Mouse (Mus musculus): ENCODE measurements at regions not wholly inside any gene's neighbourhood (a gene's known extent, or its start where the extent isn't known, plus 50 kb on each side); places are given as distances from the start of the nearest gene placed in this dataset.

DNA sequence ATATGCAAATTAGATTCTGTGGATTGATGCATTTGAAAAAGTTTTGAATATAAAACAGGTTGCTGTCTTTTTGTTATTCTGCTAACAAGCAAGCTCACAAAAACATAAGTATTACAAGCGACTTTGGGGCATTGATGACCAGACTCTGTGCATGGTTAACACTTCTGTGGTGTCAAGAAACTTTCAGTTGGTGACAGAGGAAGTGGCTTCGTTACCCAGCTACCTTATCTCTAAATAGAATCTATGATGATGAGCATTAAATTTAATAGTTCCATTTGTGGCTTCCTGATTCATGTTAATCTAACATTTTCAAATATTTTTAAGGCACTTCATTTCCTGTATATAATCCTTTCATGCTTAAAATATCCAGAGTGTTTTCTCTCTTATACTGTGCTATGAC is 100.8 kb downstream of the Tm2d1 start:
- ATAC-seq (ENCODE audit: low TSS enrichment): no peak

DNA sequence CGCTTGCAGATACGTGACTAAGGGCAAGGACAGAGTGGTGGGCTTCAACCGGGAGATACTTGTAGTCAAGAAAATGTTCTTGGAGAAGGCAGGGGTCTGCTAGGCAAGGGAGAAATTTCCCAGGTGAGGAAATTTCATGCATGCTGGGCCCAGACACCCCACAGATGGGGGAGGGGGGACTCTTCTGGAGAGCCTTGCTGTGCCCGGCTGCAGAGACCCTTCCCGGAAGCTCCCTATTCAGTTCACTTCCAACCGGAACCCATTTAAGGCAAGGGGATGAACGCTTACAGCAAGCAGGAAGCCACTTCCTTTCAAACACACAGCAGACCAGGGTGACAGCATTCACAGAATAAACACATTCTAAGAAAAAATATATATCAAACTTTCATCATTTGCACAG is 124.8 kb downstream of the Tm2d1 start:
- ATAC-seq (ENCODE audit: low TSS enrichment): no peak

DNA sequence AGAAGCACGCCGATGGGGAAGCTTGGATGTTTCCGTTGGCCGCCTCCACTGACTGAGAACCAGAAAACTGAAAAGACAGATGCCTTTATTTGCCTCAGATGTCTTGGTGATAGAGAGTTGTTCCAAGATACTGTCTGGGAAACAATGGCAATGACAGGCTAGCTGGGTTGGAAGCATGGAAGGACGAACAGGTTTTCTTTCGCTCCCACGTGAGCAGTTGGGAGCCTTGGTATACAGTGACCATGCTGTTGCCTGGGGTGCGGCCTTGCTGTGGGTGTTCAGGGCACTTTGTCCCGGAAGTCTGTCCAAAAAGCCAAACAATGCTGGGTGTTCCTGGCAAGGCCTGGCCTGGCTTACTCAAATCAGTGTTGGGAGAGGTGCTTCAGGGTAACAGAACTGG is 125.4 kb downstream of the Tm2d1 start:
- peak; percentile 20; the same call in 1 of the 2 replicates for ATAC-seq (ENCODE audit: low TSS enrichment)

DNA sequence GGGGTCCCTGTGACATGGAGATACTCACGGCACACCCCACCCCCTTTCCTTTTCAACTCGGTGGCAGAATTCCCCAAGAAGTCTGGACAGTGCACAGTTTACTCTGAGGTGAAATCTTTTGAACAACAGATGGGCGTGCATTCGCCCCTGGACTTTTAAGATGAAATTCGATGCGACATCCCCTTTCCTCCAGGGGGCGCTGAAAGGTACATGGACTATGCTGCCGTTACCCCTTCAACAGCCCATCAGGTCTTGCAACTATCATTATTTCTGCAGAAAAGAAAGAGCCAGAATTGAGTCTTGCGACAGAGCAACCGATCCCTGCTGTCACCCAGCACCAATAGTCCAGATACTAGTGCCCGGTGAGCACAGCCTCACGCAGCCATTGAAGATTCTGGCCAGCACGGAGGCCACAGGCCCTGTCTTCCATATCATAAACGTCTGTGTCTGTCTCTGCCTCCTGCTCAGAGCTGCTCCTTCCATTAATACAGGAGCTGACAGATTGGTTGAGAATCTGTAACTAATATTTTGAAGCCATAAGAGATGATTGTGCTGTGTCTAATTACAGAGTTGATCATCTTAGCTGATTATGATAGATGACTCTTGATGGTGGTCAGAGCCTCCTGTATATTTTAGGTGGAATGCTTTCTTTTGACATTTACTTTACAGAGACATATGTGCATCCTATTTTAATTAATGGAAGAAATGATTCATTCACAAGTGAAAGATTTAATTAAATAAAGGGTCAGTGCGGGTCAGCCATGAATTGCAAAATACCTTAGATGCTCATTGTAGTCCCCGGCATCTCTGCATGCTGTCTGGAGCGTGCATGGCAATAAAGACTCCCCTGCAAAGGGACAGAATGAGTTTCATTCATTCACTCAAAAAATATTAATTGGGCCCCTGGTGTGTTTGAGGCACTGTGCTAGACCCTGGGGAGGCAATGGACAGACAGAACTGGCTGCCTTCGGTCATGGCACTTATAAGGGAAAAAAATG is 128.0 kb downstream of the Tm2d1 start:
- ATAC-seq (ENCODE audit: low TSS enrichment): no peak; the same call in 1 of the 2 replicates

DNA sequence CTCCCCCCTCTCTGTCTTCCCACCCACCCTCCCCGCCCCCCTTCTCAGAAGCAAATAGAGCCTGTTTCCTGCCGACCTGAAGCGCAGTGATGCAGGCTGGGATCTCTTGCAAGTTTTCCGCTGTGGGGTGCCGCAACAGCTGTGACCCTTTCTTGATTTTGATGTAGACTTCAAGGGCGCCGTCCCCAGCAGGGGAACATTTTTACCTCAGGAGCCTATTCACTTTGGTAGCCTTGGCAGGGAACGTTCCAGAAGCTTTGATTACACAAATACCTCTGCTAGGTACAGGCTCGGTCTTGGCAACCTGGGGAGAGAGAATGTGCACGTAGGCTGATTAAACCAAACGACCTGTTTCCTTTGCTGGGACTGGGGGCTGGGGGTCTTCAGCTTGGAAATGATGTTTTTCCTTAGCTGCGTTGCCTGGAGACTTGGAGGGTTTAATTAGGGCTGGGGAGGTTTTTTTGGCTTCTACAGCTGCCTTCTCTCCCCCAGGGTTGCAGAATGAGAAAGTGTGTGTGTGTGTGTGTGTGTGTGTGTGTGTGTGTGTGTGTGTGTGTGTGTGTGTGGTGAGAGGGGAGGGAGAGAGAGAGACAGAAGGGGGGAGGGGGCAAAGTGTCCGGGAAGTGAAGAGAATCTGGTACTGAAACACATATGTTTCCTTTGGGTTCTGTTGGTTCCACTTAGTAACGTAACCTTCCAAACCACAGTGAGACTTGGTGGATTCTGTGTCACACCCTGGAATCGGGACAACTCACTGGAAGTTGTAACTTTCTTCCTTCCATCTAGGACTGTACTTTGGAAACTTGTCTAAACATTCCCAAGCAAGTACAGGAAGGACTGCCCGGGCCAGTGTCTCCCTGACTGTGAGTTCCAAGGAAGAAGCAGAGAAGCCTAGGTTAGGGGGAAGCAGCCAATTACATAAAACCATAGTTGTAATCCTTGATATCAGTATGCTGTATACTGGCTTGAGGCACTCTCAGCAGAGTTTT is 138.9 kb downstream of the Tm2d1 start:
- ATAC-seq (ENCODE audit: low TSS enrichment): peak; percentile 47; the same call in 1 of the 2 replicates

DNA sequence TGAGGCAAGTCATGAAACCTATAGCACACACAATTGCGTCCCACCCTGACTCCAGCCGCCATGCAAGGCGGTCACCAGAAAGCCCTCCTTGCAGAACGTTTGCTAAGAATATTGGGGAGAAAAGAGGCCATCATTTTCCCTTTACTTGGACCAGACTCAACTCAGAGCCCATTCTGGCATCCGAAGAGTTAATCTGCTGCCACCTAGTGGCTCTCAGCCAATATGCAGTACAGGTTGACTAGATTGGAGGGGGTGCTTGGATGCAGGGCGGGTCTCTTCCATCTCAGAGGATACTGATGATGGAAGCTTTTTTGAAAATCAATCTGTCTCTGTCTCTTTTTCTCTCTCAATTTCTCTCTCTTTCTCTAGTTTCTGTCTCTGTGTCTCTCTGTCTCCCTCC is 139.6 kb downstream of the Tm2d1 start:
- ATAC-seq (ENCODE audit: low TSS enrichment): peak; percentile 60

DNA sequence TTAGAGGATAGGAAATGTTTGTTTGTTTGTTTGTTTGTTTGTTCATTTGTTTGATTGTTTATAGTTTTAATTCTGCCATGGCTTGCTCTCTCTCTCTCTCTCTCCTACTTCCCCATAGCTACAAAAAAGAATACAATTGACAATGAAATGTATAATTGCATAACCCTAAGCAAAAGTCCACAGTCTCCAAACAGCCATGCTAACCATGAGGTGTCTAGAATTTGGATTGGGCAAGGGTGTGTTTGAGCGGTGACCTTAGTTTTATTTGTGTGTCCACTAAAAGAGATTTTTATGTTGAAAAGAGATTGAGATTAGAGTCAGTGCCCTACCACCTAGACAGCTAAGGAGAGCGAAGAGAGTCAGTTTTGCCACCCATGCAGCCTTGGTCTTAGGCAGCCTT is 141.2 kb downstream of the Tm2d1 start:
- no peak for ATAC-seq (ENCODE audit: low TSS enrichment)

DNA sequence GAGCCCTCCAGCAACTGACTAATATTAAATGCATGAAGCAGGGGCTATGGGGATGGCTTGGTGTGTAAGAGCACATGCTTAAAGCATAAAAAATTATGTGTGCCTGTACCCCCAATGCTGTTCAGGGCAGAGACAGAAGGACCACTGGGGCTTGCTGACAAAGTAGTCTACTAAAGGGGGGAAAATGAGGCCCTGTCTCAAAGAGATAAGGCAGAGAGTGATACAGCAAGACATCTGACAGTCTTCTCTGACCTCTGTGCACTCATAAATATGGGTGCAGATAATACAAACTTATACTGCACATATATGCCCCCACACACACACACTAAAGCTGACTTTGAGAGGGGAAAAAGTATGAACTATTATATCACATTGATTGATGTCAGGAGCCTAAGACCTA is 142.8 kb downstream of the Tm2d1 start:
- ATAC-seq (ENCODE audit: low TSS enrichment): no peak

DNA sequence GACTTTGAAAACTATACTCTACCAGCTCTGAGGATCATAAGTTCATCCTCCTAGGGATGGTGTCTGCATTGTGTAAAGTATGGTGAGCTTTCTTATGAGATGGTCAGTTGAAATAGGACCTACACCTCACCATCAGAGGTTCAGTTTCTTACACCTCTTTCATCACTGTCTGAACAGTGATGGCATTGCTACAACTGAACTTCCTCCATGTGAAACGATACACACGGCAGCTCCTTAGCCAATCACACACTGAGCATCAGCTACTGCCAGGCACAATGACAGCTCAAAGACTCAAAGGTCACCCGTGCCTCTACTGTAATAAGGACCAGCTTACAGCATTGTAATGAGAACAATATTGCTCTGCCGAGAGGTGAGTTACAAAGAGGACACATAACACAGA is 145.0 kb downstream of the Tm2d1 start:
- no peak for ATAC-seq (ENCODE audit: low TSS enrichment)

DNA sequence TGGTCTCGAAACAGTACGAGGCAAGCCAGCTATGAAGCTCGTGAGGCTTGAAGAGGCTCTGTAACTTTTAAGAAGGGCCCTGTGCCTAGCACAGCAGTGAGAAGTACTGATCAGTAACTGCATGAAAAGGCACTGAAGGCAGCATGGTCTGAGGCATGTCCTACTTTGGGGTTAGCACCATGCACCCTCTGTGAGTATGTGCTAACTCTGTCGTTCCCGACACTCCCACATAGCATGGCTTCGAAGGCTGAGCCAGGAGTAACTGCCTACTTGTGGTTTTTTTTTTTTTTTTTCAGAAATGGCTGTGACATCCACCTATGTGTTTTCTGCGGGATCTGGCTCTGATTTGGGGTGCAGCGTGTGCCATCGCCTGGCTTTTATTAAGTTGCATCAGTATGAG is 145.6 kb downstream of the Tm2d1 start:
- ATAC-seq (ENCODE audit: low TSS enrichment): peak; percentile 95

DNA sequence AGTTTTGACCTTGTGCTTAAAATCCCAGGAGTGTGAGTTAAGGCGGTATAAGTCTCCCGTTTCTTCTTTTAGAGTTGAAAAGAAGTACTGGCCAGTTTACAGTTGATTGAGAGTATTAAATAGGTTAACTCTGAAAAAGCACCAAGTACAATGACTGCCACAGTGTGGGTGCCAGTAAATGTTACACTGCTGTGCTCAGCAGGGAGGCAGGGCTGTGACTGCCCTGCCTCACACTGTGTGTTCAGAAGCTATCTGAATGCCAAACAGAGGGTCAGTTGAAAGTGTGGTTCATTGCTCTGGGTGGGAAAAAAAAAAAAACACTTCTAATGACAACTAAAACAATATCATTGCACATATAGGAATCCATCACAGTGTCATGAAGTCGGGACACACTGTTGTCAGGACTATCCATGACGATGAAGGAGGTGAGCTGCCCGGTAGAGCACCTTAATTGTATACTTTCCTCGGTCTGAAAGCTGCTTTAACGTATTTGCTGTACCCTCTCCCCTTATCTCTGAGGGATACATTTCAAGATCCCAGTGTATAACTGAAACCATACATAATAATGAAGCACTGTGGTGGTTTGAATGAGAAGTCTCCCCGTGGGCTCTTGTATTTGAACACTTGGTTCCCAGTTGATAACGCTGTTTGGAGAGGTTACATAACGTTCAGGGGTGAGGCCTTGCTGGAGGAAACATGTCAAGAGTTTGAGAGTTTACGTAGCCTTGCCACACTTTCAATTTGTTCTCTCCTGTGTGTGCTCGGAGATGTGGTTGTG is 146.9 kb downstream of the Tm2d1 start:
- no peak for ATAC-seq (ENCODE audit: low TSS enrichment)

DNA sequence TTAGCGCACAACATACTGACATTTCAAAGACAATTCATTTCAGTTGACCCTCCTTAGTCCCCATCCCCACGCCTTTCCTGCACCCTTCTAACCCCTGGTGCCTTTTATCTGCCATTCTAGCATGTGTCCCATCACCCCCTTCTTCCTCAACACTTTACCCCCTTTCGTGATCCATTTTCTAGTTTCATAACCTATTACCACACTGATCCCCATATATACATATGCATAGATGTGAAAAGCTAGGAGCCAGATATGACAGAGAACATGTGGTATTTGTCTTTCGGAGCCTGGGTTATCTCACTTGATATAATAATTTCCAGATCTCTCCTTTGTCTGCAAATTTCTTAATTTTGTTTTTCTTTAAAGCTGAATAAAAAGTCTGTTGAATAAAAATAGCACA is 154.9 kb downstream of the Tm2d1 start:
- no peak for ATAC-seq (ENCODE audit: low TSS enrichment)

DNA sequence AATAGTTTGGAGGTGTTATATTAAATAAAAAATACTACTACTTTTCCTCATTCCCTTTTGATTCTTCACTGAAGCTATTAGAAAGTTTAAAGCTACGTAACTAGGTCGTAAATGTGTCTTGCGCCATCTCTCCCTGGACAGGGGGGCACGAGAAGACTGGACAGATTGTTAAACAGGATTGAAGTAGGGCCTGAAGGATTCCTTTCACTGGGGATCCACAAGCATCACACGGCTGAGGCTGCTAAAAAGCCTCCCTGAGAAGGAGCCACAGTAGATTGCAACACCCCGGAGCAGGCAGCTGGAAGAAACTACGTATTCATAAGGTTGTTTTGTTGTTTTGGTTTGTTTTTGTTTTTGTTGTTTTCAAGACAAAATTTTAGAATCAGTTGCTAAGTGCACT is 158.7 kb downstream of the Tm2d1 start:
- ATAC-seq (ENCODE audit: low TSS enrichment): no peak

DNA sequence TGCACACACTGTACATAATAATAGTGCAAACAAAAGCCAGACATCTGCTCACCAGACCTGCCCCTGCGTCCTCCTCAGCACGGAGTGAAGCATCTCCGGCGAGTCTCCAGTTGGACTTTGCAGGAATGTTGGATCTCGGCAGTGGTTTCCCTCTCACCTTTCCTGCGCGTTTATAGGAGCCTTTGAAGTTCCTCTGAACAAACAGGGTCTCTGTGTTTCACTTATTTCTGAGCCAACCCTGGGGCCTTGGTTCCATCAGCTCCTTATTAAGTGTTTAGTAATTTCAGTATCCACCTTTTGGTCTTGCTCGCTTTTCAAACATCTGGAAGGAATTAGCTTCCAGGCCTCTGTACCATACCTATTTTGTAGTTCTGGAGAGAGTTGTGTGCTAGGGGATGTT is 159.7 kb downstream of the Tm2d1 start:
- ATAC-seq (ENCODE audit: low TSS enrichment): no peak

DNA sequence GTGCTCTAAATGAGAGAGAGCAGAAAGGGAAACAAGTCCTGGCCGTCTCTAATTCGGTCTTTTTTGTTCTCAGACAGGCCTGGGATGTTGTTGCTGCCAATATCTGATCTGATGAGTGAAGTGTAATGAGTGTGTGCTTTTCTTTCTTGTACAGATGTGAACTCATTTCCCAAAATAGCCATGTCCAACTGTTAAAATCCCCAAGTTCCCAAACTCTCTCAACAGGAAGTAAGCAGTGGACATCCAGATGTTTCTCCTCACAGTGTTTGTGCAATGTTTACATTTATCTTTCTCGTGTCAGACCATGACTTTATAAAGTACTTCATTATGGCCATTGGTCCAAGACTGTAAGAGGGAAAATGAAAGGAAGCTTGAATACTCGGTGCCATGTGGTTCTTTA is 161.5 kb downstream of the Tm2d1 start:
- no peak for ATAC-seq (ENCODE audit: low TSS enrichment)

DNA sequence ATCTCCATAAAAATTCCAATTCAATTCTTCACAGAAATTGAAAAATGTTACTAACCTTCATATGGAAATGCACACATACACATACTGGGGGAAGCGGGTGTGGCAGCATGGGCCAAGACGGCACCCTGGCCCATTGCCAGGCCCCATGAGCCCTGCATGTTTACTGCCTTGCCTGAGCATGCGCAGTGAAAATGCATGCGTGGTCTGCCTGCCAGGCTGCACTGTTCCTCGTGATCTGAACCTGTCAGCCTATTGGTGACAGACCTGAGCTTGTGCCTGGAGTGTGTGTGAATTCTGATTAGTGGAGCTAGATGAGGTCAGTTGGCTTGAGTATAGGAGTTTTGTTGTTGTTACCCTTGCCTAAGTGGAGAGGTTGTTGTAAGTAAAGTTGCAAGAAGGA is 167.9 kb downstream of the Tm2d1 start:
- ATAC-seq (ENCODE audit: low TSS enrichment): no peak

DNA sequence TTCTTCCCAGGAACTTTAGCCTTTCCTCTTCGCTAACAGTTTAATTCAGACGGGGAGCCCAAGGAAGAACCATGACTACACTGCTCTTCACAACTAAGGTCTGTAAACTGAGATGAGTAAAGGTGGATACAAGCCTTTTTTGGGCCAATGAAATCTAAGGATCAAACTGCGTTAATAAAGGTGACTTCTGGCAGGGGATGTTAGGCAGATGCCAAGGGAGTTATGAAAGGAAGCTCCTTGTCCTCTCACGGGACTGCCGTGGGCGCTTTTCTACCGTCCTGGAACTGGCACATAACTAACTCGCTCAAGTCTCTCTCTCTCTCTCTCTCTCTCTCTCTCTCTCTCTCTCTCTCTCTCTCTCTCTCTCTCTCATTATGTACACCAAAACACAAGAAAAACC is 175.7 kb downstream of the Tm2d1 start:
- no peak for ATAC-seq (ENCODE audit: low TSS enrichment)

DNA sequence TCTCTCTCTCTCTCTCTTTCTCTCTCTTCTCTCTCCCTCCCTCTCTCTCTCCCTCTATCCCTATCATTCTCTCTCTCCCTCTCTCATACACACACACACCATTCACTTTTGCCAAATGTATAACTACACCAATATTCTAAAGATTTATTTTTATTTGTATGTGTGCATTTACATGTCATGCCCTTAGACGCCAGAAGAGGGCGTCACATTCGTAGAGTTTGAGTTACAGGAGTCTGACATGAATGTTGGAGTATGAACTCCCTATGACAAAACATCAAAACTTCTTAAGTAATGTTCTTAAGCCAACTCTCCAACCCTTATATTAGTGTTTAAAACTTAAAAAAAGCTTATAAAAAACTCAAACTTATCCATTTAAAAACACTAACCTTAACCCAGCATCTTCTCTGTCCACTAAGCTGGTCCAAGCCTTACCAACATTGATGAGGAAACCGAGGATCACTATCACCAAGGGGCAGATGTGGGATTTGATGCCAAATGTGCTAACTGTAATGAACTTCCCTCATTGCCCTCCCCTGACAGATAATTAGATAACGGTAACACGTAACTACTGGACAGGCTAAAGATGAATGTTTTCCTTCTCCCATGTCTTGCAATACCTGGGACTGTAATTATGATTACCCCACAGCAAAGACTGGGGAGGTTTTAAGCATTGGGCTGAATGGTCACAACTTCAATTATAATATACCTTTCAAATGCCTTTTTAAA is 176.7 kb downstream of the Tm2d1 start:
- no peak for ATAC-seq (ENCODE audit: low TSS enrichment)

DNA sequence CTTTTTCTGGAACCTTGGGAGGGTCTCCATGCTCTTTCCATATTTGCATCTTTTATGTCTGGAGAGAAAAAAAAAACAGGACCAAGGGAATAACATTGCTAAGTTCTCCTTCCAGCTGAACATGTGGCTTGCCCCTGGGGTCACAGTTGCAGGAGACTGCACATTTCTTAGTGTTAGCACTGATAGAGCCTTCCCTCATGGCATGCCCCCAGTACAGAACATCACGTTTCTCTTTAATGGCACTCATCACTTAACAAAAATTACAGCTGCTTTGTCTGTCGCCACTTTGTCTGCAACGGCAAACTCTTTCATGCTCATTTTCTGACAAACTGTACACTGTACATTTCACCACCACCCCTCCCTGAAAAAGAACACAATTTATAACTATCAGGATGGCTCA is 180.0 kb downstream of the Tm2d1 start:
- ATAC-seq (ENCODE audit: low TSS enrichment): no peak

DNA sequence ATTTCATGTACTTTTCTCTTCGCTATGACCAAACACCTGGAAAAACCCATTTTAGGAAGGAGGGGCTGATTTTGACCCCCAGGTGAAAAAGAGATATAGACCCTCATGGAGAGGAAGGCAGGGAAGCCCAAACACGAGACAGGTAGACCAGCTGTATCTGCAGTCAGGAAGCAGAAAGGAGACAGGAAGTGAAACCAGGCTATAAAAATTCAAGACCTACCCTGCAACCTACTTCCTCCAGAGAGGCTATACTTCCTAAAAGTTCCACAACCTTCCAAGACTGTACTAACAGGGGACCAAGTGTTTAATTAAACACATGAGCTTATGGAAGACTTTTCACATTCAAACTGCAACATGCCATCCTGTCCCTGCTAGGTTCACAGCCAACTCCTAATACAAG is 180.9 kb downstream of the Tm2d1 start:
- ATAC-seq (ENCODE audit: low TSS enrichment): no peak

DNA sequence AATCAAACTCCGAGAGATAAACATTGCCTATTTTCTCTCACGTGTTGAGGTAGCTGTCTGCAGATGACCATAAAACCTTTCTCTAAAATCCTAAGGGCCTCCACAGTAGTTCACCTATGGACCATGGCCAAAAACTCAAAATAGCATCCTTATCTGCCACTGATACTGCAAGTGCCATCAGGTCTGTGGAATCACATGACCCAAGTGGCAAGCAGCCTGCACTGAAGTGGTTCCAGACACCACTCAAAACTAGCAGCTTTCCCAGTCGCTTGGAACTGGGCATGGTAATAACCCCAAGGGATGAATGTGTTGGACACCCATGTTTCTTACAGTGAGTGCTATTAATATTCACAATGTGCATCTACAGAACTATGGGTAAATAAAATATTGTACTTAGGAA is 182.0 kb downstream of the Tm2d1 start:
- no peak for ATAC-seq (ENCODE audit: low TSS enrichment)

All from frontal cortex, adult (tissue).